Mouse (Mus musculus) embryonic facial prominence, embryonic 10.5 days (tissue): ENCODE measurements around the gene Ccnjl. TPM values are rescaled to one million over a fixed set of nuclear protein-coding genes. Genes with fewer than 3 reads are reported as not detected.

ENCODE experiments used
- DNase-seq: peaks from one replicate; pipeline ENCODE4 v3.0.0-alpha.2; 2017; ENCODE audit warnings: low spot score
- H3K27ac ChIP-seq: fragments of 300-500 bp; sonication (generic); replicated peaks from 2 replicates; pipeline ENCODE4 v1.5.1; 2016; ENCODE audit warnings: mild to moderate bottlenecking
- H3K27me3 ChIP-seq: fragments of 300-500 bp; sonication (generic); replicated peaks from 2 replicates; pipeline ENCODE4 v1.6.1; 2016; ENCODE audit warnings: low read depth, mild to moderate bottlenecking; ENCODE audit not compliant: poor library complexity, severe bottlenecking
- H3K36me3 ChIP-seq: fragments of 300-500 bp; sonication (generic); replicated peaks from 2 replicates; pipeline ENCODE4 v1.6.1; 2016; ENCODE audit warnings: mild to moderate bottlenecking, moderate library complexity
- H3K4me1 ChIP-seq: fragments of 300-500 bp; sonication (generic); 2 replicates; pipeline ENCODE4 v1.6.1; 2016
- H3K4me3 ChIP-seq: fragments of 300-500 bp; sonication (generic); 2 replicates; pipeline ENCODE4 v1.5.1; 2016; ENCODE audit warnings: mild to moderate bottlenecking, moderate library complexity
- H3K9me3 ChIP-seq: fragments of 300-500 bp; sonication (generic); 2 replicates; pipeline ENCODE4 v1.6.1; 2016; ENCODE audit warnings: mild to moderate bottlenecking
- WGBS: fragments of 180-500 bp; shearing (Covaris S2); methylation state at CpG from one replicate; pipeline ENCODE4 v1.1.7; 2016; 5-methylcytosine and 5-hydroxymethylcytosine counted together
- polyA plus RNA-seq: library from polyadenylated mRNA; unstranded; fragments of >200 nt; fragmentation: Nextera tagmentation; extraction: Ambion mirVana; gene quantifications from 2 replicates; pipeline ENCODE4 v1.2.1, GENCODE M21; 2016

The Ccnjl gene
- polyA plus RNA-seq, 1 experiment from 2014 or later: 37.8 TPM

GRCm38 (mm10) chr11:43618403-43618802 is 89.8 kb downstream of the Ccnjl start:
- H3K27me3 ChIP-seq: no peaks in the 10 kb centered on the region
- H3K4me3 ChIP-seq: no peak overlapping the region
- H3K9me3 ChIP-seq: no peaks in the 10 kb centered on the region
- 76% methylated on average over 7 of the region's 7 CpGs for WGBS
- DNase-seq: no peak
- no peaks in the 10 kb centered on the region for H3K36me3 ChIP-seq
- H3K4me1 ChIP-seq: peaks cover 16% of the 10 kb centered on the region
- peak overlapping the region; percentile 52; the same call in 1 of the 2 replicates for H3K27ac ChIP-seq

GRCm38 (mm10) chr11:43621769-43622168 is 93.2 kb downstream of the Ccnjl start:
- H3K9me3 ChIP-seq: no peaks in the 10 kb centered on the region
- 85% methylated on average over 5 of the region's 5 CpGs for WGBS
- H3K27ac ChIP-seq: no peak overlapping the region

GRCm38 (mm10) chr11:43624341-43624740 is 95.8 kb downstream of the Ccnjl start:
- no peak for DNase-seq
- H3K27ac ChIP-seq: no peak overlapping the region

More at GRCm38 (mm10) chr11:43621769-43622168, 93.2 kb downstream of the Ccnjl start:
- Histone ChIP-seq H3K36me3 (no peaks in the 10 kb centered on the region), H3K4me1 (peaks cover 25% of the 10 kb centered on the region), H3K27me3 (no peaks in the 10 kb centered on the region), H3K4me3 (no peak overlapping the region)
- no peak for DNase-seq

GRCm38 (mm10) chr11:43626300-43626926 is 97.8 kb downstream of the Ccnjl start:
- WGBS: 8% methylated on average over 12 of the region's 12 CpGs
- peak; percentile 24 for DNase-seq
- Histone ChIP-seq H3K4me1 (peaks cover 17% of the 10 kb centered on the region), H3K4me3 (peak overlapping the region; percentile 40), H3K27ac (peak overlapping the region; percentile 57), H3K9me3 (no peaks in the 10 kb centered on the region), H3K36me3 (no peaks in the 10 kb centered on the region), H3K27me3 (no peaks in the 10 kb centered on the region)

More at GRCm38 (mm10) chr11:43624341-43624740, 95.8 kb downstream of the Ccnjl start:
- Histone ChIP-seq H3K4me3 (no peak overlapping the region), H3K27me3 (no peaks in the 10 kb centered on the region), H3K4me1 (peaks cover 17% of the 10 kb centered on the region), H3K9me3 (no peaks in the 10 kb centered on the region), H3K36me3 (no peaks in the 10 kb centered on the region)
- 89% methylated on average over 1 of the region's 1 CpGs for WGBS

- Histone ChIP-seq H3K27ac (peak overlapping the region; percentile 57; the same call in 1 of the 2 replicates), H3K4me1 (peaks cover 17% of the 10 kb centered on the region), H3K4me3 (peak overlapping the region; percentile 40), H3K27me3 (no peaks in the 10 kb centered on the region), H3K36me3 (no peaks in the 10 kb centered on the region), H3K9me3 (no peaks in the 10 kb centered on the region)
- WGBS: 32% methylated on average over 18 of the region's 18 CpGs
- DNase-seq: no peak
These were observed 98.5 kb downstream of the Ccnjl start for GRCm38 (mm10) chr11:43626927-43627645.

- no peak overlapping the region for H3K27ac ChIP-seq
- H3K4me1 ChIP-seq: peaks cover 31% of the 10 kb centered on the region
- no peak overlapping the region for H3K4me3 ChIP-seq
- no peaks in the 10 kb centered on the region for H3K27me3 ChIP-seq
- WGBS: 85% methylated on average over 9 of the region's 9 CpGs
- DNase-seq: no peak
- H3K36me3 ChIP-seq: no peaks in the 10 kb centered on the region
- H3K9me3 ChIP-seq: no peaks in the 10 kb centered on the region
These were observed 103.1 kb downstream of the Ccnjl start for GRCm38 (mm10) chr11:43631645-43632044.

- Histone ChIP-seq H3K27ac (peak overlapping the region; percentile 24; the same call in 1 of the 2 replicates), H3K4me1 (peaks cover 24% of the 10 kb centered on the region), H3K27me3 (no peaks in the 10 kb centered on the region), H3K9me3 (no peaks in the 10 kb centered on the region), H3K36me3 (no peaks in the 10 kb centered on the region), H3K4me3 (no peak overlapping the region)
- DNase-seq: no peak
- WGBS: 50% methylated on average over 4 of the region's 4 CpGs
These were observed 104.0 kb downstream of the Ccnjl start for GRCm38 (mm10) chr11:43632566-43632965.

GRCm38 (mm10) chr11:43633165-43633564 is 104.6 kb downstream of the Ccnjl start:
- no peaks in the 10 kb centered on the region for H3K36me3 ChIP-seq
- H3K27ac ChIP-seq: 0 out of 2 replicates have a peak overlapping the region, but pooled peaks have one; percentile 77
- H3K27me3 ChIP-seq: no peaks in the 10 kb centered on the region
- H3K9me3 ChIP-seq: no peaks in the 10 kb centered on the region
- 83% methylated on average over 6 of the region's 6 CpGs for WGBS
- no peak overlapping the region for H3K4me3 ChIP-seq
- no peak for DNase-seq
- peaks cover 24% of the 10 kb centered on the region for H3K4me1 ChIP-seq

GRCm38 (mm10) chr11:43633658-43634401 is 105.2 kb downstream of the Ccnjl start:
- H3K27me3 ChIP-seq: no peaks in the 10 kb centered on the region
- H3K36me3 ChIP-seq: no peaks in the 10 kb centered on the region
- DNase-seq: peak; percentile 76
- H3K4me3 ChIP-seq: peak overlapping the region; percentile 33
- H3K27ac ChIP-seq: peak overlapping the region; percentile 77
- H3K4me1 ChIP-seq: peaks cover 24% of the 10 kb centered on the region
- H3K9me3 ChIP-seq: no peaks in the 10 kb centered on the region
- 27% methylated on average over 19 of the region's 19 CpGs for WGBS

Other genes starting within 250 kb of the Ccnjl start
- gene Pttg1, start 102.5 kb upstream of the Ccnjl start, polyA plus RNA-seq: 98.5 and 99.8 TPM in 2 replicates
- gene Slu7, start 95.0 kb upstream of the Ccnjl start, polyA plus RNA-seq: 48.5 and 56.7 TPM in 2 replicates
- 0.85 and 0.87 TPM in 2 replicates for gene C1qtnf2, start 54.5 kb upstream of the Ccnjl start, polyA plus RNA-seq
- 12.4 and 13.7 TPM in 2 replicates for gene 4933415A04Rik, start 58.3 kb downstream of the Ccnjl start, polyA plus RNA-seq
- gene Fabp6, start 72.8 kb downstream of the Ccnjl start, polyA plus RNA-seq: not detected in 2 replicates
- 27.5 and 28.8 TPM in 2 replicates for gene Pwwp2a, start 153.2 kb downstream of the Ccnjl start, polyA plus RNA-seq
- 82.2 and 83.5 TPM in 2 replicates for gene Ttc1, start 219.2 kb downstream of the Ccnjl start, polyA plus RNA-seq